Mouse (Mus musculus): ENCODE data around the gene Cd300ld5. TPM values are rescaled to one million over a fixed set of nuclear protein-coding genes. Genes with fewer than 3 reads are reported as not detected.

Gene Cd300ld5
- total and polyA plus RNA-seq, 3 experiments, result not detected

- no peaks in the 10 kb centered on the region for H3K9me3 ChIP-seq (replicated peaks; ENCODE audit: low read length)
- peaks cover 10 to 11% of the 10 kb centered on the region in 2 experiments for H3K4me1 ChIP-seq (ENCODE audit: control insufficient read depth in 1 of 2, insufficient read depth in 2 of 2)
- H3K36me3 ChIP-seq (replicated peaks in 1 of 2; ENCODE audit: control insufficient read depth in 1 of 2, insufficient read depth in 1 of 2, low read length in 1 of 2), result no peaks in the 10 kb centered on the region
- no peak for TF ChIP-seq MAZ (IDR thresholded peaks at IDR 0.05; ENCODE audit: low read depth, low read length)
- no peak for TF ChIP-seq EP300 (IDR thresholded peaks at IDR 0.05; ENCODE audit: low read length)
- peak; percentile 88 for TF ChIP-seq ZC3H11A (IDR thresholded peaks at IDR 0.05; ENCODE audit: low read depth, low read length)
- no peak for TF ChIP-seq TBP (conservative IDR thresholded peaks at IDR 0.05; ENCODE audit: low read depth, low read length)
- no peak for TF ChIP-seq NRF1 (IDR thresholded peaks at IDR 0.05; ENCODE audit: low read depth, low read length)
- no peak for TF ChIP-seq GABPA (IDR thresholded peaks at IDR 0.05; ENCODE audit: insufficient replicate concordance, low read depth, low read length)
- no peak for TF ChIP-seq MAX (IDR thresholded peaks at IDR 0.05; ENCODE audit: low read length)
- no peak for TF ChIP-seq E2F4 (IDR thresholded peaks at IDR 0.05; ENCODE audit: insufficient replicate concordance, low read depth, low read length)
- TF ChIP-seq UBTF (IDR thresholded peaks at IDR 0.05; ENCODE audit: low read depth, low read length), result no peak
- TF ChIP-seq NELFE (IDR thresholded peaks at IDR 0.05; ENCODE audit: low read depth, low read length), result peak; percentile 43; the same call in 1 of the 2 replicates
- TF ChIP-seq TCF12 (IDR thresholded peaks at IDR 0.05; ENCODE audit: low read depth, low read length), result no peak
- peak; percentile 58; the same call in 1 of the 2 replicates for TF ChIP-seq IRF4 (IDR thresholded peaks at IDR 0.05; ENCODE audit: low read depth, low read length)
- TF ChIP-seq POLR2A (IDR thresholded peaks at IDR 0.05; ENCODE audit: low read depth, low read length), result no peak
- TF ChIP-seq CHD2 (IDR thresholded peaks at IDR 0.05; ENCODE audit: low read length), result no peak
- peak; percentile 98 for TF ChIP-seq SMC3 (IDR thresholded peaks at IDR 0.05; ENCODE audit: low read depth, low read length)
- TF ChIP-seq MYC (IDR thresholded peaks at IDR 0.05; ENCODE audit: low read depth, low read length), result peak; percentile 47; the same call in 1 of the 2 replicates
- TF ChIP-seq MEF2A (IDR thresholded peaks at IDR 0.05; ENCODE audit: borderline replicate concordance, low read depth, low read length), result no peak
- peak; percentile 95 for TF ChIP-seq RAD21 (IDR thresholded peaks at IDR 0.05; ENCODE audit: low read depth, low read length)
- peak; percentile 97 to 99 for TF ChIP-seq CTCF (conservative IDR thresholded peaks at IDR 0.05 in 1 of 2, IDR thresholded peaks at IDR 0.05 in 1 of 2; ENCODE audit: low read depth in 2 of 2, low read length in 2 of 2)
- no peak for TF ChIP-seq MAFK (IDR thresholded peaks at IDR 0.05; ENCODE audit: insufficient replicate concordance, low read length)
- no peak for TF ChIP-seq PAX5 (IDR thresholded peaks at IDR 0.05; ENCODE audit: low read length)
- peak; percentile 84 for DNase-seq (ENCODE audit: extremely low read depth)
- no peak overlapping the region for H3K4me2 ChIP-seq (ENCODE audit: insufficient read depth, low read depth, poor library complexity, severe bottlenecking)
- dilution Hi-C loops (cut with MboI; ENCODE audit: extremely low pct_ligation_motif_present, extremely low pct_unique_long_range_greater_than_20kb, low sequenced_read_pairs), result no loop called here
- no peak overlapping the region for H3K9ac ChIP-seq (ENCODE audit: insufficient read depth, low read depth)
- no peak overlapping the region for H3K27ac ChIP-seq (ENCODE audit: insufficient read depth, low read depth)
- in situ Hi-C loops (cut with MboI; ENCODE audit: low pct_ligation_motif_present, low pct_unique_long_range_greater_than_20kb, low sequenced_read_pairs), result loop anchor here (5.0 kb wide), 1 partner anchor 76 kb away; no protein-coding TSS in a partner anchor
- H3K4me3 ChIP-seq (replicated peaks in 1 of 3; ENCODE audit: low read depth in 2 of 3, low read length in 2 of 3, poor library complexity in 1 of 3), result no peak overlapping the region
- peaks cover 11% of the 10 kb centered on the region for H3K27me3 ChIP-seq (replicated peaks)
- no peaks in the 10 kb centered on the region for H3K79me2 ChIP-seq (replicated peaks; ENCODE audit: control insufficient read depth, extremely low read depth, insufficient read depth, poor library complexity, severe bottlenecking)
Measured at GRCm38 (mm10) chr11:115080886-115081285, 43.3 kb upstream of the Cd300ld5 start.

- in situ Hi-C loops (cut with MboI; ENCODE audit: low pct_ligation_motif_present, low pct_unique_long_range_greater_than_20kb, low sequenced_read_pairs), result no loop called here
- Histone ChIP-seq H3K27me3 (replicated peaks) (peaks cover 33% of the 10 kb centered on the region), H3K27ac (ENCODE audit: insufficient read depth, low read depth) (no peak overlapping the region), H3K9ac (ENCODE audit: insufficient read depth, low read depth) (no peak overlapping the region), H3K4me3 (replicated peaks in 1 of 3; ENCODE audit: low read depth in 2 of 3, low read length in 2 of 3, poor library complexity in 1 of 3) (no peak overlapping the region), H3K36me3 (replicated peaks in 1 of 2; ENCODE audit: control insufficient read depth in 1 of 2, insufficient read depth in 1 of 2, low read length in 1 of 2) (no peaks in the 10 kb centered on the region), H3K79me2 (replicated peaks; ENCODE audit: control insufficient read depth, extremely low read depth, insufficient read depth, poor library complexity, severe bottlenecking) (no peaks in the 10 kb centered on the region), H3K4me2 (ENCODE audit: insufficient read depth, low read depth, poor library complexity, severe bottlenecking) (no peak overlapping the region), H3K4me1 (ENCODE audit: control insufficient read depth in 1 of 2, insufficient read depth in 2 of 2) (peaks cover 12 to 13% of the 10 kb centered on the region in 2 experiments; a peak in 3 of 4 replicates), H3K9me3 (replicated peaks; ENCODE audit: low read length) (peaks cover 6% of the 10 kb centered on the region)
- dilution Hi-C loops (cut with MboI; ENCODE audit: extremely low pct_ligation_motif_present, extremely low pct_unique_long_range_greater_than_20kb, low sequenced_read_pairs), result no loop called here
- TF ChIP-seq POLR2AphosphoS2 (IDR thresholded peaks at IDR 0.05; ENCODE audit: low read depth, low read length) (no peak), ZKSCAN1 (IDR thresholded peaks at IDR 0.05; ENCODE audit: borderline replicate concordance, low read depth, low read length) (no peak), JUN (IDR thresholded peaks at IDR 0.05; ENCODE audit: insufficient read depth, low read depth, low read length) (no peak), RCOR1 (conservative IDR thresholded peaks at IDR 0.05; ENCODE audit: low read depth, low read length) (no peak), TCF12 (IDR thresholded peaks at IDR 0.05; ENCODE audit: low read depth, low read length) (no peak), NELFE (IDR thresholded peaks at IDR 0.05; ENCODE audit: low read depth, low read length) (no peak), SIN3A (IDR thresholded peaks at IDR 0.05; ENCODE audit: low read length) (no peak), MAX (IDR thresholded peaks at IDR 0.05; ENCODE audit: low read length) (no peak), MAZ (IDR thresholded peaks at IDR 0.05; ENCODE audit: low read depth, low read length) (no peak), IRF4 (IDR thresholded peaks at IDR 0.05; ENCODE audit: low read depth, low read length) (no peak), MAFK (IDR thresholded peaks at IDR 0.05; ENCODE audit: insufficient replicate concordance, low read length) (no peak), ZC3H11A (IDR thresholded peaks at IDR 0.05; ENCODE audit: low read depth, low read length) (no peak), ZNF384 (IDR thresholded peaks at IDR 0.05; ENCODE audit: low read depth, low read length) (no peak)
- no peak for DNase-seq (ENCODE audit: extremely low read depth)
Measured at GRCm38 (mm10) chr11:115078680-115079079, 41.1 kb upstream of the Cd300ld5 start.

All from CH12.LX (cell line).